Mouse (Mus musculus) retina, embryonic 14.5 days (tissue): ENCODE measurements around the gene Lmo4.

Experiments
- DNase-seq: peaks from one replicate; pipeline ENCODE4 v3.0.0-alpha.2; 2015; ENCODE audit warnings: low spot score

Gene Lmo4

DNA sequence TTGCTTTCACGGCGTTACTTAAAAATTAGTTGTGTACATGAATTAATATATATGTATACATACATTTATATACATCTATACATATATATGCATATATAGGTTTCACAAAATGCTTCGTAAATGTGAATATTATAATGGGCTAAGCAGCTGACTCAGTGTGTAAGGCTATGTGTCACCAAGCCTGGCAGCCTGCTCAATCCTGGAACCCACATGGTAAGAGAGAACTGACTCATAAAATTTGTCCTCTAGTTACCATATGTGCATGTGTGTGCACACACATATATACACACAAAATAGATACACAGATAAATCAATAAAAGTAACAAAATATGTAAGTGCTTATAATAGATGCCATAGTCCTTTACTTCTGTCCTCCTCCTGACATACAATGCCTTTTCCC is 56.8 kb downstream of the Lmo4 start:
- no peak for DNase-seq

DNA sequence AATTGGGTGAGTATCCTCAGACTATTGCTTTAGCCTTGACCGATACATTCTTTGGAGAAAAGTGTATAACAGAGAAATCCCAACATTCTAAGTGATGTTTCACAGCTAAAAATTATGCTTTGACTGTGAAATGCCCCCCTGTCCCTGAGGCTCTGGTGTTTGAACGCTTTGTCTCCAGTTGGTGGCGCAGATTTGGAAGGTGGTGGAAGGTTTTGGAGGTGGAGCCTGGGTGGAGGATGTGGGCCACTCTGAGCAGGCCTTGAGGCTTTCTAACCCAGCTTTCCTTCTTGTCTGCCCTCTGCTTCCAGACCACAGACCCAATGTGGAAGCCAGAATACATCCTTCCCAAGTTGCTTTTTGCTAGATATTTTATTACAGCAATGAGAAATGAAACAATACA is 57.8 kb downstream of the Lmo4 start:
- no peak for DNase-seq

DNA sequence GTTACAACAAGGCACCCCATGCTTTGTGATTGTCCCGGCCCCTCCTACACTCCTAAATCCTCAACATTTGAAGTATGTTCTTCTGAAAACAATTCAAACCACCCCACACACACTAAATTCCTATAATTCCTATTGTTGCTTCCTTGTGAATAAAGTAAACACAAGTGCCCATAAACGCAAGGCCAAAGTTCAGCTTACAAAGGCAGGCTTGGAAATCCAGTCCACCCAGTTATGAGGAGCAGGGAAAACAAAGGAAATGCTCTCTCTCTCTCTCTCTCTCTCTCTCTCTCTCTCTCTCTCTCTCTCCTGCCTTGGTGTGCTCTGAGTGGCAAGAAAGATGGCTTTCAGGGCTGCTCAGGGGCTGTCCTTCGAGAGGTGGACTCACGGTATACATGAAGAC is 61.0 kb downstream of the Lmo4 start:
- DNase-seq: no peak

DNA sequence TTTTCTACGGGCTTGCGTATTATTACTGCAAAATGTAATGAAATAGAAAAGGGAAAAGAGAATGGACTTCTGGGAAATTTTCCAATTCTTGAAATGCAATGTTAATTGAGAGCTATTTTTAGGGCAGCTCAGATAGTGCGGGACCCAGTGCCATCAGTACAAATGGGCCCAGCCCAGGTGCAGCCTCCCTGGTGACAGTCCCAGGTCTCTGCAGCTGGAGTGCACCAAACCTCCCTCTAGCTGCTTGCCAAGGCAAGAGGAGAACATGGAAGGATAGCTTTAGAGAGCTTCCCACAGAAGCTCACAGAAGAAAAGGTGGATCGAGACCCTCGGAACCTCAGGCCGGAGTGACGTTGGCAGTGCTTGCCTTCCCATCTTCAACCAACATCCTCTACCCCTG is 62.1 kb downstream of the Lmo4 start:
- no peak for DNase-seq

DNA sequence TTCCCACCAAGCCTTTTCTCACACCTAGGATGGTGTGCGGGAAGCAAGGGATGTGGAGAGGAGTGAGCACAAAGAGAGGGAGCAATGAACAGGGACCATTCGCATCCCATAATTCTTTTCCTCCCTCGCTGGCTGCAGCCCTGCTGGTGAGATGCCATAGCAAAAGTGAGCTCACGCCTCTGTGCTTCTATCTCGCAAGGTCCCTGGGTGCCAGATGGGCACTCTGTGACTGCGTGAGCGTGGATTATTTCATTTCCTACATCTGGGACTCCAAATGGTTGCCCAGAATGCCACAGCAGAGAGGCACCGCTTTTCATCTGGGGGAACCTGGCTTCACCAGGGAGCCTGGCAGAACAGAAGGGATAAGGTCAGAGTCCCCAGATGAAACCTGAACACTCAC is 63.2 kb downstream of the Lmo4 start:
- DNase-seq: no peak

DNA sequence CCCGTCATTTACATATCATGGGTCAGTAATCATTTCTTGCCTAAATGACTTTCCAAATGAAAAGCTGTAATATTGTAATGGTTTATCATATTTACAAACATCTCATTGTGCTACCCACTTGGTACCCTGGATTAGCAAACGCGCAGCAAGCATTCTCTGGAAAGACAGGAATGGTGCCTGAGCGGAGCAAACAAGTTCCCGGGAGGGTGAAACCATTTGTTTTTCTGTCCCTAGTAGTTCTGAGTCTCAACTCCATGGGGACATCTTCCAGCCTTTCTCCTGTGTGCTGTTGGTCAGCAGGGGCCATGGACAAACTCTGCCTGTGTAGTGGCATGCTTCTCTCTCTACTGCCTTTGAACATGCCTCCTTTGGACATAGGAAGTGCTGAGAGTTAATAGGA is 64.2 kb downstream of the Lmo4 start:
- DNase-seq: no peak

DNA sequence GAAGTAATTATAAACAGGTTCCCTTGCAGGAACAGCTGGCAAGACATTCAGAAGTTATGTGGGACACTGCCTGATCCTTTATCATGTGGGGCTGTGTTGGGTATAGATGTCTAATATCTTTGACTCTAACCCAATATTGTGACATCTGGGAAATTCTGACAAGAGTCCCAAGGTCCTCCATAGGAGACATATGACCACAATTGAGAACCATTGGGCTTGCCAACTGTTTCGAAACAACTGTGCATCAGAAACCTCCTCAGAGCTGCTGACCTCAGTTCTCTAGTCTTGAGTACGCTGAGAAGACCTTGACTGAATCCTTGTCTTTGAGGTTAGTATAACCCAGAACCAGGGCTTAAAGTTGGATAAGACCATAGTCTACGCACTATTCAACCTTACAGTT is 66.4 kb downstream of the Lmo4 start:
- DNase-seq: no peak
